Mouse (Mus musculus) urinary bladder, postnatal 14 days (tissue): ENCODE measurements around the gene Ccndbp1.
"Not testable (repeated sequence)": the region's sequence is repeated elsewhere in the genome, so short reads cannot be mapped to it uniquely, and the experiment has no call there.

Experiments
- DNase-seq: peaks from one replicate; pipeline ENCODE4 v3.0.0; 2021; ENCODE audit warnings: low spot score

The Ccndbp1 gene

DNA sequence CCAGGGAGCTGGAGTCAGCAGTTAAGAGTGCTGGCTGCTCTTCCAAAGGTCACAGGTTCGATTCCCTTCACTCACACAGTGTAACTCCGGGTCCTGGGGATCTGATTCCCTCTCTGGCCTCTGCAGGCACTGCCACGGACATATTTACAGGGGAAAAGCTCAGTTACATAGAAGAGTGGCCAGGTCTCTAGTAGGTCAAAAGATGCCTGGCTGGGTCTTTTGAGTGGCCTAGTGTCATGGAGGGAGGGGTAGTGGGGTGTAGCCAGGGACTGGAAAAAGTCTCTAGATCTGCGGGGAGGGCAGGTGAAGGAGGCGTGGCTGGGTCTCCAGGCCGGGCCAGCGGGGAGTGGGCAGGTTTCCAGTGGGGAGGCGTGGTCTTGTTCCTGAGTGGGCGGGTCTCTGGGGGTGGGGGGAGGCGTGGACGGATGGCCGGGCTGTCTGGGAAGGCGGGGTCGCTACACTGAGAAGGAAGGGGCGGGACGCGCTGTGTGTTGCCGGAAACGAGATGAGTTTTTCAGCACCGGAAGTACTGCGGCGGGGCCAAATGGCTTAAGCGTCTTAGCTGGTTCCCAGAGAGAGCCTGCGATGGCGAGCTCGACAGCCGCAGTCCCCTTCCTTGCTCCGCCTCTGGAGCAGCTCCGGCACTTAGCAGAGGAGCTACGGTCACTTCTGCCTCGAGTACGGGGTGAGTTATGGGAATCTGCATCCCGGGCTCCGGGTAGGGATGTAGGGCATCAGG, at the start of gene Ccndbp1:
Ccndbp1 (plus strand) TSS at position 479 of the 739 bp plus-strand sequence.
- DNase-seq = peak; percentile 94

- DNase-seq = no peak
These were observed 48.8 kb upstream of the Ccndbp1 start for GRCm38 (mm10) chr2:120959363-120959762.

DNA sequence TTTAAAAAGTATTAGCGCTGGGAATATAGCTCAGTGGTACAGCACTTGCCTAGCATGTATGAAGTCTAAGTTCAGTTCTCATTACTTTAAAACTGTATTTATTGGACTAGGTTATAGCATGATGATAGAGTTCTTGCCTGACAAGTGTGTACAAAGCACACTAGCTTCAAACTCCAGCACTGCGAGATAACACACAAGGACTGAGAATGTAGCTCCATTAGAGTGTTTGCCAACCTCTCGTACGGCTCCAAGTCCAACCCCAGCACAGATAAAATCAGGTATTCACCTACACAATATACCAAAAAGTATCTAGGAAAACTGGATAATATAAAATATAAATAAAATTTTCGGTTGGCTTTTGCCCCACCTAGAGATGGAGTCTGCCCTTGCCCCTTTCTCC, 48.4 kb upstream of the Ccndbp1 start:
- DNase-seq = no peak

GRCm38 (mm10) chr2:120960261-120960660, 47.9 kb upstream of the Ccndbp1 start:
- DNase-seq = no peak

DNA sequence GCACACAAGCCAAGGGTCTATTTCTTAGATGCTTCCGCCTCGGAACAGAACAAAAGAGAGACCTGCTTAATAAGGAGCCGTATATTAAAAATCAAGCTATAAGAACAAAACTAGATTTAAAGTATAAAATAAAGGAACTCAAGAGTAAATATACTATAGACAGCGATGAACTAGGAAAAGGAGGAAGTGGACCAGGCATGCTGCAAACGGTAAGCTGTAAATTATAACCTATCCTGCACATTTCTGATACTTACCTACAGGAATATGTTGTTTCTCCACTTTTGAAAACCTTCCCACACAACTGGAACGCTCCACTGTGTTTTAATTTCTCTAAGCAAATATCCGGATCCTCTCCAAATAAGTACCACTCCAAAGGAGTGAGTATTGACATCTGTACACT, 45.1 kb upstream of the Ccndbp1 start:
- no peak for DNase-seq

DNA sequence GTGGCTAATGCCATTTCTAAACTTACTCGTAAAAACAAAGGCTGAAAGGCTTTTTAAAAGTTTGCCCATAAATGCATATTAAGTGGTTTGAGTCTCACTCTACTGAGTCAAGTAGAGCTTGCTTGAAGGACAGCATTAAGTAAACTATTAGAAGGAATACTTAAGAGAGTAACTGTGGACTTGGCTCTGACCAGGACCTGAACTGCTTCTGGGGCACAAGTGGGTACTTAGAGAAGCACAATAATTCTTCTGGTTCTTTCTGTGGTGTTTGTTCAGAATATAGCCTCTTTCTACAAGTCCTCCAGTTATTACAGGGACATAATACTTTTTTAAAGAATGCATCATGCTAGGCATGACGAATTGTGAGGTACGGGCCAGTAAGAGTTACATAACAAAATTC, 42.7 kb upstream of the Ccndbp1 start:
- no peak for DNase-seq

DNA sequence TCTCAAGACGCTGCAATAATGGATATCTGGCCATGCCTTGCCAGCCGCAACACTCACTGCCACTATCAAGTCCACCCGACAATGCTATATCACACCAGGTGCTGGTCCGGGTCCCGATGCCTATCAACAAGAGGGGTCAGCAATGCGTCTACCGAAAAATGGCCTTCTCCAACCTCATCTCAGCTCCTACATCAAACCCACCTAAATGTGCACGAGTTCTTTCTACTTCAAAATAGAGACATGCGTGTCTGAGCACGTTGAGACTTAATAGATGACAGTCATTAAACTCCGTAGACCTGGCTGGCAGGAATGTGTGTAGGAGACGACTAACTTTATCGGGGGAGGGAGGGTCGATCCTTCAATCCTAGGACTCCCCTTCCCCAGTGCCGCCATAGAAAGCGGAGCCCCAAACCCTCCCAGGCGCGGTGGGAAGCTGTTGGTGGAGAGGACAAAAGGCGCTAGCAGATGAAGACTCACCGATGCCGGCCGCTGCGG, 38.1 kb upstream of the Ccndbp1 start:
- DNase-seq = no peak

- peak; percentile 83 for DNase-seq
These were observed 37.6 kb upstream of the Ccndbp1 start, which contains the start of gene Ubr1 for GRCm38 (mm10) chr2:120970559-120971080. Gene Ubr1, minus strand, starts transcription at chr2:120970715.

- DNase-seq = no peak
These were observed 36.4 kb upstream of the Ccndbp1 start for GRCm38 (mm10) chr2:120971766-120972165.

- DNase-seq = not testable (repeated sequence)
These were observed 35.9 kb upstream of the Ccndbp1 start for GRCm38 (mm10) chr2:120972257-120972656.

GRCm38 (mm10) chr2:120972964-120973363, 35.2 kb upstream of the Ccndbp1 start:
- DNase-seq = peak; percentile 18

DNA sequence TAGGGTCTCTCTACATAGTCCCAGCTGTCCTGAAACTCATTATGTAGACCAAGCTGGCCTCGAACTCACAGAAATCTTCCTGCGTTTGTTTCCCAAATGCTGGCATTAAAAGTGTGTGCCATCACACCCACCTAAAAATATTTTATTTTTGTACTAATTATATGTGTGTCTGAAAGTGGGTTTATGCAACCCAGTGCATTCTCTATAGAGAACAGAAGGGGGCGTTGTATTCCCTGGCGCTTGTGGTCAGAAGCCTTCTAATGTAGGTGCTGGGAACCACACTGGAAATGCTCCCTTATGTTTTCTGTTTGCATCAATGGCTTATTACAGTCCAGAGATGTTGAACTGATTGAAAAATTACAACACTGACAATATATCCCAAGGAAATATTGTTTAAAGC, 31.9 kb upstream of the Ccndbp1 start:
- DNase-seq = no peak

- peak; percentile 67 for DNase-seq
These were observed 30.9 kb upstream of the Ccndbp1 start, which contains the start of gene Tmem62 for GRCm38 (mm10) chr2:120976990-120977925. Gene Tmem62, plus strand, starts transcription at chr2:120977017.

DNA sequence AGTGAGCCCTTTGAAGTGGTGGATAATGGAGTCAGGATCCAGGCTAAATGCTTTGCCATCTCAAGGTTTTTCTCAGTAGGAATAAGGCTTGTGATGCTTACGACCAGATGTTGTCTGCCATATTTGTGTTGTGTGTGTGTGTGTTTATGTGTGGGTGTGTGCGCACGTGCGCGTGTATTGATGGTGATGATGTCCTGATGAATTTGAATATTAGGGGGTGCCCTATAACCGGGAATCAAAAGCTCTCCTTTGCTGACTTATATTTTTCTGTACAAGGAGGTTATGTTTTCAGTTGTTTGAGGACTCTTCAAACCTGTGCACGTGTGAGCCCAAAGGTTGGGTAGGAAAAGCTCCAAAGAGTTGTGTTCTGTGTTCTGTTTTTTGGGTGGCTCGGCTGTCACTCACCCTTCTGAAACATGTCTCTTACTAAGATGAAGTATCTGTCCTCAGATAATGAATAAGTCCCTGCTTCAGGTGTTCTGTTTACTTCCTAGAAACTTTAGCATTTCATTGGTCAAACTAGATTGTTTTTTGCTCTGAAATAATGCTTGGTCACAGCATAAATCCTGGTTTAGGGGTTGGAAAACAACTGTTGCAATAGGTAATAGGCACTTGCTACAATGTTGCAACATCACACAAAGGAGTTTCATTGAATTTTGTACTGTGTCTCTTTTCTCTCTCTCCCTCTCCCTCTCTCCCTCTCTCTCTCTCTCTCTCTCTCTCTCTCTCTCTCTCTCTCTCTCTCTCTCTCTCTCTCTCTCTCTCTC, 30.1 kb upstream of the Ccndbp1 start:
- DNase-seq = no peak

DNA sequence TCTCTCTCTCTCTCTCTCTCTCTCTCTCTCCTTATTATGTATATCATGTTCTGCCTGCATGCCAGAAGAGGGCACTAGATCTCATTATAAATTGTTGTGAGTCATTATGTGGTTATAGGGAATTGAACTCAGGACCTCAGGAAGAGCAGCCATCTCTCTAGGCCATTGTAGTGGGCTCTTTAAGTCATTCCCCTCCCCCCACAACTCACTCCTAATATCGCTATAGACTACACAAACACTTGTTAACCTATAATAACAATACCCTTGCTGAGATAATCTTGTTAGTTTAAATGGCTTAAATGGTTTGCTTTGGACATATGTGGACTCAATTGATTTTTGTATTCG, 29.5 kb upstream of the Ccndbp1 start:
- no peak for DNase-seq

DNA sequence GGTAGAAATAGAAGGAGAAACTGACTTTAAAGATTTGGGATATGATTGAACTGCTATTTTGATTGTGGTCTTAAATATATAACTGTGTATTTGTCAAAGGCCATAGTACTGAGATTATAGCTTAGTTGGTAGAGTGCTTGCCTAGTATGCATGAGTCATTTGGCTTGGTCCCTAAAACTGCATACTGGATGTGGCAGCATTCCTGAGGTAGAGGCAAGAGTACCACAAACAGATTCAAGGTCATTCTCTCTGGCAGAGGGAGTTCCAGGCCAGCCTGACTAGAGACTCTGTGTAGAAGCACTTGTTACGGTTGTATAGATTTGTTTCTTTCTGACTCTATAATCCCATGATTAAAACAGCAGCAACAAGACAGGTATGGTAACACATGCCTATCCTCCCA, 28.4 kb upstream of the Ccndbp1 start:
- DNase-seq = no peak

GRCm38 (mm10) chr2:120980861-120981260, 27.3 kb upstream of the Ccndbp1 start:
- DNase-seq = no peak

GRCm38 (mm10) chr2:120983611-120984010, 24.6 kb upstream of the Ccndbp1 start:
- DNase-seq = no peak

GRCm38 (mm10) chr2:120985241-120985640, 23.0 kb upstream of the Ccndbp1 start:
- DNase-seq = no peak

DNA sequence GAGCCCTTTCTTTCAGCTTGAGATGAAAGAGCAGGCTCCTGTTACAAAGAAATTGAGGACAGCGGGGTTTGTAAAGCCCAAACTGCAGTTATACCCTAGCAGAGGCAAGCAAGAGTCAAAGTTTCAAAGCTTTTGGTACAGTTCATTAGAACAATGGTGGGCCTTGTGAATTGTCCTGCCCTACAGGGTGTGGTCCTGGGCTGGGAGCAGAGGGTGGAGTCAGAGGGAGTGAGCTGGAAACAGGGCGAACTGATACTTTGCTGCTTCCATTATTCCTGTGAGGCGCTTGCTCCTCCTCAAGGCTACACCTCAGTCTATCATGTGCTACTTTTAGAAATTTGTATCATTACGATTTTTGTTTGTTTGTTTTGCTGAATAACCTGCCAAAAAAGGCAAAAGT, 17.0 kb upstream of the Ccndbp1 start:
- no peak for DNase-seq

DNA sequence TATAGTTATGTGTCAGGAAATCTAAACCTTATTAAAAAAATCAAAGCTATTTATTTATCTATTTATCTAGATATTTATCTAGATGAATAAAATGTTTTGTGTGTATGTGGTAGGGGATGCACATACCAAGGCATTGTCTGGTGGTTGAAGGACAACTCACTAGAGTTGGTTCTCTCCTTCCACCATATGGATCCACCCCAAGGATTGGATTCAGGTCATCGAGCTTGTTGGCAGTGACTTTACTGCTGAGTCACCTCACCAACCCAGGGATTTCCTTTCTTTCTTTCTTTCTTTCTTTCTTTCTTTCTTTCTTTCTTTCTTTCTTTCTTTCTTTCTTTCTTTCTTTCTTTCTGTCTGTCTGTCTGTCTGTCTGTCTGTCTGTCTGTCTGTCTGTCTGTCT, 11.6 kb upstream of the Ccndbp1 start:
- DNase-seq = not testable (repeated sequence)

DNA sequence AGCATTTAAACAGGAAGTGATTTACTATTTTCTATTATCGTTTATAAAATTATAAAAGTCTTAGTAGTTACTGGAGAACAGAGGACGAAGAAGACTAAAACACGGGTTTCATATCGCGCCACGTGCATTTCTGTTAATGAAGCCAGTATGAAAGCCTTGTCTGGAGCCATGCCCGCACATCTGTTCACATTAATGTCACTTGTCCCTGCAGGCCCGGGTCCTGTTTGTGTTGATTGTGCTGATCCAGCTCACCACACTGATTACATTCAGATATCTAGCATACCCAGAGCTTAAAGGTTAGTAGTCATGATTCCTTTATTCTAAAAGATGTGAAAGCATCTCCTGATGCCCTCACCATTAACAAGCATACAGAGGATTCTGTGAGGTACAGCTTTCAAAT, 9.3 kb upstream of the Ccndbp1 start:
- DNase-seq = no peak
